ENCODE assay signal across 12 mouse cellular contexts in the genomic region with DNA sequence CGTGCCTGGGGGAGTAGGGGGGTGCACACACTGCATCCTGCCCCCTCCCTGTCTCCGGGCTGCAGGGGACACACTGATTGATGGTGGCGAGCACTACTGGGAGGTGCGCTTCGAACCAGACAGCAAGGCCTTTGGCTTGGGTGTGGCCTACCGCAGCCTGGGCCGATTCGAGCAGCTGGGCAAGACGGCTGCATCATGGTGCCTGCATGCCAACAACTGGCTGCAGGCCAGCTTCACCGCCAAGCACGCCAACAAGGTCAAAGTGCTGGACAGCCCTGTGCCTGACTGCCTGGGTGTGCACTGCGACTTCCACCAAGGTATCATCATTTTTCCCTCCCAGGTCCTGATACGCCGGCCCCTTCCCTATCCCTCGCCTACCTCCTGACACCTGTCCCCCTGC. TPM values are rescaled to one million over a fixed set of nuclear protein-coding genes. Genes with fewer than 3 reads are reported as not detected.
DNase-seq lines count a peak whose midpoint lies in the region; ATAC-seq and TF ChIP-seq lines count a peak whose summit lies in the region.
"Had no signal": no experiment of that assay in that cellular context is flagged by ENCODE, and none has a peak within 500 bp of the region (broad histone marks: within the 10 kb centered on the region; RNA-seq: fewer than 3 reads in every experiment).

No protein-coding gene starts in this region.

- no peaks in the 10 kb centered on the region for H3K79me2 ChIP-seq in myocyte (ENCODE audit: control insufficient read depth, insufficient read depth)

- peak; percentile 42; the same call in 1 of the 2 replicates for ATAC-seq in cerebellum, adult (ENCODE audit: insufficient number of reproducible peaks, low FRiP score, low TSS enrichment)
- no peak for ATAC-seq in megakaryocyte, adult 5-6 weeks (ENCODE audit: poor library complexity, severe bottlenecking)
- peak; percentile 31 for ATAC-seq in intestine, embryonic 15.5 days

- no peak overlapping the region for H3K27ac ChIP-seq in intestine, embryonic 15.5 days
- H3K27ac ChIP-seq: embryonic facial prominence, embryonic 10.5 days; midbrain, embryonic 12.5 days had no signal

- H3K4me3 ChIP-seq in megakaryocyte, embryonic 14.5 days (replicated peaks): peak overlapping the region; percentile 56
- no peak overlapping the region for H3K4me3 ChIP-seq in intestine, embryonic 15.5 days (replicated peaks)
- H3K4me3 ChIP-seq in myocyte: no peak overlapping the region
- H3K4me3 ChIP-seq: embryonic facial prominence, embryonic 10.5 days; midbrain, embryonic 12.5 days had no signal

- H3K9me3 ChIP-seq in megakaryocyte, embryonic 14.5 days: peaks cover 28% of the 10 kb centered on the region
- H3K9me3 ChIP-seq in intestine, embryonic 15.5 days: no peaks in the 10 kb centered on the region
- H3K9me3 ChIP-seq: embryonic facial prominence, embryonic 10.5 days; midbrain, embryonic 12.5 days had no signal

- H3K9ac ChIP-seq in intestine, embryonic 15.5 days: no peak overlapping the region
- H3K9ac ChIP-seq: midbrain, embryonic 12.5 days had no signal

- no peaks in the 10 kb centered on the region for H3K36me3 ChIP-seq in megakaryocyte, embryonic 14.5 days (replicated peaks; ENCODE audit: low read length)
- peaks cover 5% of the 10 kb centered on the region; the same call in 1 of the 2 replicates for H3K36me3 ChIP-seq in intestine, embryonic 15.5 days
- no peaks in the 10 kb centered on the region for H3K36me3 ChIP-seq in myocyte (ENCODE audit: control insufficient read depth, insufficient read depth)

- TF ChIP-seq POLR2A in myocyte (IDR thresholded peaks at IDR 0.05; ENCODE audit: insufficient read length, low read depth): no peak

- peaks cover 10% of the 10 kb centered on the region for H3K4me1 ChIP-seq in megakaryocyte, embryonic 14.5 days
- H3K4me1 ChIP-seq in intestine, embryonic 15.5 days (replicated peaks): 0 out of 2 replicates have a peak, but pooled peaks cover 3% of the 10 kb centered on the region

- no peak for DNase-seq in cerebellum, postnatal 14 days
- no peak for DNase-seq in thymus, postnatal 14 days
- DNase-seq in frontal cortex, postnatal 36 days (ENCODE audit: low spot score in 2 of 2): no peak
- DNase-seq: cerebellum, adult 9-11 months had no signal

- WGBS in intestine, embryonic 15.5 days: 79% methylated on average over 15 of the region's 15 CpGs

- no peak overlapping the region for H3K4me2 ChIP-seq in intestine, embryonic 15.5 days (replicated peaks)
- H3K4me2 ChIP-seq in myocyte (ENCODE audit: low read depth): no peak overlapping the region
- H3K4me2 ChIP-seq: liver, embryonic 11.5 days; midbrain, embryonic 12.5 days had no signal

- H3K27me3 ChIP-seq in megakaryocyte, embryonic 14.5 days (replicated peaks): peaks cover 61% of the 10 kb centered on the region
- H3K27me3 ChIP-seq in intestine, embryonic 15.5 days (replicated peaks): no peaks in the 10 kb centered on the region
- H3K27me3 ChIP-seq in myocyte (ENCODE audit: control insufficient read depth, insufficient read depth, insufficient read length): peaks cover 30% of the 10 kb centered on the region

- no peak overlapping the region for H3ac ChIP-seq in myocyte (ENCODE audit: control insufficient read depth, insufficient read length)

TF ChIP-seq in myocyte, 11 proteins besides CTCF, POLR2A, EP300 and RAD21:
- TF ChIP-seq MYOD1 (IDR thresholded peaks at IDR 0.05; ENCODE audit: control insufficient read depth in 1 of 3, insufficient read length in 2 of 3, low read depth in 2 of 3) (peak in 1 of 3 experiments; percentile 61), REST (IDR thresholded peaks at IDR 0.05; ENCODE audit: insufficient read depth, insufficient read length) (no peak), MYOG (IDR thresholded peaks at IDR 0.05; ENCODE audit: control insufficient read depth in 1 of 3, insufficient read depth in 1 of 3, insufficient read length in 2 of 3, low read depth in 2 of 3) (peak in 2 of 3 experiments; percentile 60 to 80), USF1 (IDR thresholded peaks at IDR 0.05; ENCODE audit: low read depth) (no peak)

RNA-seq across cellular contexts. Expression of a gene that starts 9.4 kb away (rescaled TPM):
- polyA plus RNA-seq in megakaryocyte, embryonic 14.5 days (2012; ENCODE audit: insufficient read depth, low replicate concordance): 0.21 TPM in 1 of 2 replicates, not detected in the other
- total RNA-seq in megakaryocyte, adult 5-6 weeks (2015): 0.25 and 0.62 TPM in 2 replicates
- 0.22 and 0.24 TPM in 2 replicates for total RNA-seq in megakaryocyte, adult 5-6 weeks (2017)
- 40.3 and 45.8 TPM in 2 replicates for polyA plus RNA-seq in intestine, embryonic 15.5 days (2015; fragmentation: Nextera tagmentation; extraction: Ambion mirVana)
- 0.46 TPM for polyA plus RNA-seq in myocyte (2012; fragmentation: generic; extraction: Trizol)

RNA-seq across cellular contexts. Expression of a gene that starts 9.5 kb away (rescaled TPM):
- 4.4 and 22.7 TPM in 2 replicates for polyA plus RNA-seq in megakaryocyte, embryonic 14.5 days (2012; ENCODE audit: insufficient read depth, low replicate concordance)
- total RNA-seq in megakaryocyte, adult 5-6 weeks (2015): 23.2 and 28.6 TPM in 2 replicates
- total RNA-seq in megakaryocyte, adult 5-6 weeks (2017): 95.5 and 112 TPM in 2 replicates
- 86.3 and 95.3 TPM in 2 replicates for polyA plus RNA-seq in intestine, embryonic 15.5 days (2015; fragmentation: Nextera tagmentation; extraction: Ambion mirVana)
- polyA plus RNA-seq in myocyte (2012; fragmentation: generic; extraction: Trizol): 92.1 TPM

RNA-seq across cellular contexts. Expression of a gene that starts 9.7 kb away (rescaled TPM):
- not detected in 2 replicates for polyA plus RNA-seq in megakaryocyte, embryonic 14.5 days (2012; ENCODE audit: insufficient read depth, low replicate concordance)
- not detected in 2 replicates for total RNA-seq in megakaryocyte, adult 5-6 weeks (2015)
- not detected in 2 replicates for total RNA-seq in megakaryocyte, adult 5-6 weeks (2017)
- polyA plus RNA-seq in intestine, embryonic 15.5 days (2015; fragmentation: Nextera tagmentation; extraction: Ambion mirVana): 8.9 and 11.5 TPM in 2 replicates
- polyA plus RNA-seq in myocyte (2012; fragmentation: generic; extraction: Trizol): 0.36 TPM

RNA-seq across cellular contexts. Expression of a gene that starts 25.7 kb away (rescaled TPM):
- 2.9 and 15.1 TPM in 2 replicates for polyA plus RNA-seq in megakaryocyte, embryonic 14.5 days (2012; ENCODE audit: insufficient read depth, low replicate concordance)
- total RNA-seq in megakaryocyte, adult 5-6 weeks (2015): not detected in 2 replicates
- total RNA-seq in megakaryocyte, adult 5-6 weeks (2017): 0.88 TPM in 1 of 2 replicates, not detected in the other
- polyA plus RNA-seq in intestine, embryonic 15.5 days (2015; fragmentation: Nextera tagmentation; extraction: Ambion mirVana): 9.0 and 9.4 TPM in 2 replicates
- polyA plus RNA-seq in myocyte (2012; fragmentation: generic; extraction: Trizol): 0.13 TPM

RNA-seq across cellular contexts. Expression of a gene that starts 37.1 kb away (rescaled TPM):
- 15.6 and 33.1 TPM in 2 replicates for polyA plus RNA-seq in megakaryocyte, embryonic 14.5 days (2012; ENCODE audit: insufficient read depth, low replicate concordance)
- total RNA-seq in megakaryocyte, adult 5-6 weeks (2015): 6.3 and 10.9 TPM in 2 replicates
- 14.7 and 17.1 TPM in 2 replicates for total RNA-seq in megakaryocyte, adult 5-6 weeks (2017)
- 21.0 and 21.4 TPM in 2 replicates for polyA plus RNA-seq in intestine, embryonic 15.5 days (2015; fragmentation: Nextera tagmentation; extraction: Ambion mirVana)
- 9.3 TPM for polyA plus RNA-seq in myocyte (2012; fragmentation: generic; extraction: Trizol)

Comparison
In these comparisons a context has a peak if more than half of its experiments do, and no peak if none do; other contexts are left out.
1. RNA of a gene that starts 9.4 kb away (polyA plus RNA-seq): 40.3 to 45.8 TPM in intestine, embryonic 15.5 days; 0.46 TPM in myocyte (single experiment) and 0.21 TPM in megakaryocyte, embryonic 14.5 days; every median in the first group is over 10 times any median in the second.